Mouse (Mus musculus) lung, adult 2 months (tissue): ENCODE measurements around the gene Ubc.

Source experiments
- CTCF ChIP-seq: fragments of 200-500 bp; IDR thresholded peaks from 2 replicates; pipeline ENCODE4 v1.5.1; 2011; ENCODE audit warnings: mild to moderate bottlenecking, low read length, control low read depth; ENCODE audit not compliant: insufficient read depth
- POLR2A ChIP-seq: fragments of 200-500 bp; IDR thresholded peaks from 2 replicates; pipeline ENCODE4 v1.6.1; 2011; ENCODE audit warnings: low read depth, mild to moderate bottlenecking, control low read depth, low read length, borderline replicate concordance; ENCODE audit errors: extremely low read depth

DNA sequence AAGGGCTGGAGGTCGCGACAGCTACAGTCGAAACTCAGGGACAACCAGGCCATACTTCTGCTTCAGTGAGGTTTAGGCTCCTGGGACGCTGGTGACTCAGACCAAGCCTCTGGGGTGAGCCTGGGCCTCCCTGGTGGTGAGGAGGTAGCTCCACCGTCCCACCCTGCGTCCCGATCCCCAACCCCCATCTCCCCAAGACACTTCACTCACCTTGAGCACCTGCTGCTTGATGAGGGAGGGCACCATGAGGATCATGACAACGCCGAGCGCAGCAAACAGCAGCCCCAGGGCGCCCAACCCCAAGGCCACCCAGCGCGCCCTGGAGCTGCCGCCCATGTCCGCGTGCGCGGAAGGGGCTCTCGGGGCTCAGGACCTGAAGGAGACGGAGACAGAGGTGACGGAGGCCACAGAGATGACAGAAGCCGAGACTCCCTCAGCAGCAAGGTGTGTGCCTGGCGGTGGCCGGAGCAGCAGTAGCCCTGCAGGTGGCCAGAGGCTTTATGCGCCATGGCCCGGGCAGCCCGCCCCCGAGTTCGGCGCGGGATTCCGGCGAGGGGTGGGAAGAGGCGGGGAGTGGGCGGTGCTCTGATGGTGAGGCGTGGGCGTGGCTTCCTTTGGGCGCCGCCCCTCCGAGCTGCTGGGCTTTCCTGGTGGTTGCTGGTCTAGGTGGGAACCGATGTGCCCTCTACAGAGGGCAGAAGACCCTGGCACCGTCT is 49.3 kb downstream of the Ubc start, which contains the start of gene Scarb1:
- TF ChIP-seq CTCF (no peak), POLR2A (peak; percentile 91; the same call in 1 of the 2 replicates)
